Mouse (Mus musculus) heart, postnatal 0 days (tissue): ENCODE results near the gene Zfhx3.

ENCODE experiments used
- CTCF ChIP-seq: IDR thresholded peaks from 2 replicates; pipeline ENCODE4 v1.5.1; 2016; ENCODE audit warnings: antibody characterized with exemption, control low read depth, low read depth
- EP300 ChIP-seq: IDR thresholded peaks from 2 replicates; pipeline ENCODE4 v1.6.1; 2016; ENCODE audit warnings: antibody characterized with exemption, low read depth

DNA sequence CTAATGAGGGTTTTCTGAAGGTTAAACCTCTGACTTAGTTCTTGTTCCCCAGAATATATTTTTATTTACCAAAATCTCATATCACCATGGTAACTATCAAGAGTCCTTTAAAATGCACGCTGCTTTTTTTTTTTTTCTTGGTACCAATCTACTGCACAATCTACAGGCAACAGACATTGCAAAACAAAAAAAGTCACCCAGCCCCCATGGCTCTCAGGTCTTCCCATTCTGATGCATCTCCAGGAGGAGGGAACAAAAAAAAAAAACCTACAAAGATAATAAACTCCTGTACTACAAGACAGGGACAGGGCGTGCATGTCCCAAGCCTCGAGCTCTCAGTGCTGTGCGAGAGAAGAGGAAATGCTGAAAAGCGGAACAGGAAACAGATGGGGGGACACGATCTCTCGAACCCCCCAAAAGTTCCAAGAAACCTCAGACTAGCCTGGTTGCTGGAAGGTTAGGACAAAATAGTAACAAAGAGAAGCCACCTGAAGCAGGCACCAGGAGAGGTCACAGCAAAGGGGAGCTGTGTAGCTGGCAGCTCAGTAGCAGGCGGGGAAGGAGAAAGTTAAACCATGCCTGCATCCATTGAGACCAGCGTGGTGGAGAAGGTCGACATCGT is 669.5 kb downstream of the Zfhx3 start:
- TF ChIP-seq CTCF (no peak), EP300 (no peak)
